Mouse (Mus musculus) adipocyte (in vitro differentiated cells): ENCODE measurements around the gene Ebi3.

Experiments used
- DNase-seq: peaks from one replicate; pipeline ENCODE4 v3.0.0-alpha.2; 2016; ENCODE audit warnings: low spot score

Gene Ebi3

DNA sequence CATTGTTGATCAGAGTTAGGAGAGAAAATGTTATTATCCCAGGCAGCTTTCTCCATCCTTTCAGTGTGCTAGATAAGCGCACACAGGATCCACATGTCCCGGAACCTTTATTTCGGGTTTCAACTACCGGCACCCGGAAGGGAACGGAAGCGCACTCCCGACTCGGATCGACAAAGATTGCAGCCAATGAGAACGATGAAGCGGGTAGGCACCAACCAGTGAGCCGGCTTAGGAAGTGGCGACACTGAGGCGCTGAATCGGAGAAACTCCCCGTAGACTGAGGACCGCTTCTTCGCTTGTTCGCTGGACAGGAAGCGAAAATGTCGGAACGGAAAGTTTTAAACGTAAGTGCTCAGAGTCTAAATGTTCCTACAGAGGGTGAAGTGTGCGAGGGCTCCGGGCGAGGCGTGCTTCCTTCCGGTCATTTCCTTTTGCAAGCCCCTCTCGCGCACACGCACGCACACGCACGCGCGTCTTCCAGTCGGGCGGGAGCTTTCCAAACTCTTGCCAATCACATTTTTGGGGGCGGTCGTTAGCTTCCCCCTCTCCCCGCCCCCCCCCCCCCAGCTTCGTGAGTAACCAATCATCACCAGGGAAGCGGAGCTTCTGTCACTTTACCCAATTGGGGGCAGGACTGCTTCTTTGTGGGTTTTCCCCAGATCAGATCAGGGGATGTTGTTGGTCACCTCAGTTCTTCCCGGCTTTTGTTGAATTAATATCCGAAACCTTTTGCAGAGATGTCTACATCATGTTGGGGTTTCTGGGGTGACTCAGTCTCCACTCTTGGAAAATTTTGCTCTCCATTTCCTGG is 6.7 kb downstream of the Ebi3 start, which contains the start of gene Yju2:
Gene Yju2, plus strand, starts transcription at position 182 of the 811 bp plus-strand sequence.
- DNase-seq: peak; percentile 98

DNA sequence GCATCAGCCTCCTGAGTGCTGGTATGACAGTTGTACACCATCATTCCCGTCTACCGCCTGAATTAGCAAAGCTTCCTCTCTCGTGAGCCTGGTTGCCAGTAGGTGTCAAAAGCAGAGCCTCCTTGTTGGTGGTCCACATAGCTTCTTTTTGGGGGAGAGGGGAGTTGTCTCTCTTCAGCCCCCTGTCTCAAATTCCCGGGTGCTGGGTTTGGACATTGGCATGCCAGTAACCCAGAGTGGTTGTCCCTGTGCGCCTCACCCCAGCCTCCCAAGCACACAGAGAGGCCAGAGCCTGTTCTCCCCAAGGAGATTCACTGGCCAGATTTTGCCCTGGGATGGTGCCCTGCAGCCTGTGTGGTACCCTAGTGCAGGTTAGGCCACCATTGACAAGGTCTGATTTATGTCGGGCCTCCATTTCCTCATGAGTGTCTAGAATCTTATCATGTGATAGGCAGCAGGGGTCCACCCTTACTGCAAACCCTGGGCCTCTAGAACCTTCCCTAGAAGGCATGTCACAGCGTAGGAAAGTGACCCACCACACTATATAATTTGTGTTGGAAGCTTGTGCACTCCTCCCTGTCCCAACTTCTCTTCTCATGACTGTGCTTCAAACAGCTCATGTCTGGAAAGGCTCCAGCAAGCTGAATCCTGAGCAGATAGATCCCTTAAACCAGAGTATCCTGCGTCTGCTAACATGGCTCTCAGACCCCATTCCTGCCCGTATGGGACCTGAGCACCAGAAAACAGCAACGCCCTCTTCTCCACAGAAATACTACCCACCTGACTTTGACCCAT is 7.7 kb downstream of the Ebi3 start:
- DNase-seq: no peak

DNA sequence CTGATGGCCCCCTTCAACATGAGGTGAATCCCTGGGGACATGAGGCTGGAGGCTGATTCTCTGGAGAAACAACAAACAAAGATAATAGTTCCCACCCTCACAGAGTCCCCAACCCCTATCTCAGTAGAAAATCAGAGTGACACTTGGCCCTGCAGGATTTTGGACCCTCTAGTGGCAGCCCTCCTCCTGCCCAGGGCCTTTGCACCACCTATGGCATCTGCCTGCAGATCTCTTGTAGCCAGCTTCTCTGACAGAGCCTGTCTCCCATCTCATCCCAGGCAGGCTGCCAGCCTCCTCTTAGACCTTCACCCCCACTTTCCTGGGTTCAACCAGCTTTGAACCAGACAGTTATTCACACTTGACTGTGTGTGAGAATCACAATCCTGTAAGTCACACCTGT is 8.4 kb downstream of the Ebi3 start:
- DNase-seq: no peak

DNA sequence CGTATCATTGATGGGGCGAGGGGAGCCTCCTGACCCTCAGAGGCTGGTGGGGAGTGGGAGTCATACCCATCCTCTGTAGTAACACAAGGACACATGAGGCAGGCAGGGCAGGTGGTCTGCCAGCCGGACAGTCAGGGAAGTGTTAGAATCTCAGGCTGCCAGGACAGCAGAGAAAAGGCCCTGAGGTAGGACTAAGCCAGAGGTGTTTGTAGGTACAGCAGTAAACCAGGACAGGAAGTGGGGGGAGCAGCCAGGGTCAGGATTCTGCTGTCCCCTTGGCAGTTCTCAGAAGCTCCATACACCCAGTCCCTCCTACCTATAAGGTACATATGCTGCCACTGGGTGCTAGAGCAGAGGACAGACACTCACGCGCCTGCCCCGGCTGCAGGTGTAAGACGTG is 9.2 kb downstream of the Ebi3 start:
- DNase-seq: no peak

- peak; percentile 52 for DNase-seq
Measured at GRCm38 (mm10) chr17:55963171-55963570, 10.7 kb downstream of the Ebi3 start.

DNA sequence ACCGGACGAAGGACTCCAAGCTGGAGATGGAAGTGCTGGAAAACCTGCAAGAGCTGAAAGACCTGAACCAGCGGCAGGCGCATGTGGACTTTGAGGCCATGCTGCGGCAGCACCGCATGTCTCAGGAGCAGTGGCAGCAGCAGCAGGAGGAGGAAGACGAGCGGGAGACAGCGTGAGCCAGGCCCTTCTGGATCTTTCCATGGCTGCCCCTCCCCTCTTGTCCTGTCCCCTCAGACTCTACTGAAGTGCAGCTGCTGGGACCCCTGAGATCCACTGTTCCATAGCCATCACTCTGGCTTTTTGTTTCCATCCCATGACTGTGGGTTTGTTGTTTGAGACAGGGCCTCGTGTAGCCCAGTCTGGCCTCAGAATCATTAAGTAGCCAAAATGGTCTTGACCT is 12.1 kb downstream of the Ebi3 start:
- no peak for DNase-seq

GRCm38 (mm10) chr17:55964996-55965395 is 12.6 kb downstream of the Ebi3 start:
- no peak for DNase-seq

GRCm38 (mm10) chr17:55967186-55967585 is 14.7 kb downstream of the Ebi3 start:
- DNase-seq: no peak

GRCm38 (mm10) chr17:55968210-55968609 is 15.8 kb downstream of the Ebi3 start:
- no peak for DNase-seq

DNA sequence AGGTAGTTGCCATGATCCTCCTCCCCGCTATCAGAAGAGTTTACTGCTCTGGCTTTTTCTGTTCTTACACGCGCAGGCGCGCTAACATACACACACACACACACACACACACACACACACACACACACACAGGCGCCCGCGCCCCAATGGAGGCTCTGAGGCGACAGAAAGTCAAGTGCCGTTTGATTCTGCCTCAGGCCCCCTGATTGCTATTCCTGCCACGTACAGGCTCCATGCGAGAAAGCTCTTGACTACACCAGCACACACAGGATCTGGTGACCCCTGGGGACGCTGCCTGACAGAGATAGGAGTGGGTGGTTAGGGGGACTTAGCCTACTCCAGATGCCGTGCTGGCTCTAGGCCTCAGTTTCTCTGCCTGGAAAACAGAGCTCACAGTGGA is 17.1 kb downstream of the Ebi3 start:
- DNase-seq: no peak

- DNase-seq: no peak
Measured at GRCm38 (mm10) chr17:55969966-55970891, 17.8 kb downstream of the Ebi3 start, which contains the start of gene Shd. Gene Shd (plus strand): TSS chr17:55970467.

DNA sequence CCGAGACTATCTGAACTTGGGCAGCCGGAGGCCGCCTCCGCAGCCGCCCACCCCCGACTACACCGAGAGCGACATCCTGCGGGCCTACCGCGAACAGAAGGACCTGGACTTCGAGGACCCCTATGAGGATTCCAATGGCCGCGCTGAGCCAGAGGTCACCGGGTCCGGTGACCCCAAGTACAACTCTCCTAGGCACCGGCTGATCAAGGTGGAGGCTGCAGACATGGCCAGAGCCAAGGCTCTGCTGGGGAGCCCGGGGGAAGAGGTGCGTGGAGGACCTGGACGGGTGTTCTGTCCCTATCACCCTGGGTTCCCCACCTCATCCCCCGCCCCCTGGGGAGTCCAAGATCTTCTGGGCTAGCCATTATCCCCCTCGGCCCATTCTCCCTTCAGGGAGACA is 19.0 kb downstream of the Ebi3 start:
- no peak for DNase-seq

DNA sequence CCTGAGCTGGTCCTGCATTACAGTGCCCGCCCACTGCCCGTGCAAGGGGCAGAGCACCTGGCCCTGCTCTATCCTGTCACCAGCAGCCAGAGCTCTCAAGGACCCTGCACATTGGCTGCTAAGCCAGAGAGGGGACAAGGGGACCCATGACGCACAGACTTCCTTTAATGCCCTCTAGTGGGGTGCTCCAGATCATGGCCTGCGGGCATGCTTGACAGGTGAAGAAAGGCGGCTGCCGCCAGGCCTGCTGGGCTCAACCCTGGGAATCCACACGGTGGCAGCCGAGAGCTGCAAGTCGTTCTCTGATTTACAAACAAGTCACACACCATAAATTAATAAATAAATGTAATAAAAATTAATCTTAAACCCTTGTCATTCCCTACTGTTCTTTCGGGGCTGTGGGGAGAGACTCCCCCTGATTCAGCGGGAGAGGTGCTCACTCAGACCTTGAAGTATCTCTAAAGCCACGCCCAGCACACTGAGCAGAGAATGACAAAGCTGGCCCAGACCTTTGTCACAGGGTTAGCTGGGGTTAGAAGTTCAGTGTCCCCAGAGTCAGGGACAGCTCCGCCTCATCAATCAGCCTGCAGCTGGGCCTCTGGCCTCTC is 23.9 kb downstream of the Ebi3 start:
- peak; percentile 76 for DNase-seq

- no peak for DNase-seq
Measured at GRCm38 (mm10) chr17:55977301-55977700, 24.9 kb downstream of the Ebi3 start.

DNA sequence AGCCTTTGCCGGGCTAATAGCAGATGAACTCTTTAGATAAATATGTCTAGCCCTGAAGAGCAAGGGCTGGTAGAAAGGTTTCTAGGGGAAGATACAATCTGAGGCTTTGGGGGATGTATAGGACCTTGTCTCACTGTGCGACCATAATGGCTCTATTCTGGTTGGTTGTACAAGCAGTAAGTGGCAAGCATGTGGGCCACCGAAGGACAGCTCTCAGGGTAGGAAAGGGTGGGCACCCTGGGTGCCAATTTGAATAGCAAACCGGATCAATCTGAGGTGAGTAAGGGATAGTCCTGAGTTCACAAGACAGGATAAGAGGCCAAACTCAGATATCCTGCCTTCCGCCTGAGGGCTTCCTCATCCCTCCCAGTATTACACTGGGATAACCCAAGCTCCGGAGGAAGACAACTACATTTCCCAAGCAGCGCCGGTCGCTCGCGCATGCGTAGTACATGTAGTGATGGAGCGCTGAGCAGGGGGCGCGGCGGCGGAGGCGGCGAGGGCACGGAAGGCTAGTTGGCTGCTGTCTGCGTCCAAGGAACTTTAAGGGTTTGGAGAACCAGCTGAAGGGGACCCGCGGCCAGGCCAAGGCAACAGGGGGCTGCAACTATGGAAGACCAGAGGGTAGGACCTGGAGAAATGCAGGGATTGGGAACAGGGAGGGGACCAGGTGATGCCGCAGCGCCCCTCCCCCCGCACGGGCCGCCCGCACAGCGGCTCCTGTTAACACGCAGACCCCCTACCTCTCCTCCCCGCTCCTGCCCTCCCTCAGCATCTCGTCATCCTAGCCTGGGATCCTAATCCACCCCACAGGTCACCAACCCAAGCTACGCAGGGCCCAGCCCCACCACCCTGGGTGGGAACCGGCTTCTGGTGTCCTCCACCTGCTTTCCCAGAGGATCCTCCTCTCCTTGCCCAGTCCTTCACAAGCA is 33.9 kb downstream of the Ebi3 start, which contains the start of gene Fsd1:
Gene Fsd1, plus strand, starts transcription at position 480 of the 932 bp plus-strand sequence.
- DNase-seq: no peak

DNA sequence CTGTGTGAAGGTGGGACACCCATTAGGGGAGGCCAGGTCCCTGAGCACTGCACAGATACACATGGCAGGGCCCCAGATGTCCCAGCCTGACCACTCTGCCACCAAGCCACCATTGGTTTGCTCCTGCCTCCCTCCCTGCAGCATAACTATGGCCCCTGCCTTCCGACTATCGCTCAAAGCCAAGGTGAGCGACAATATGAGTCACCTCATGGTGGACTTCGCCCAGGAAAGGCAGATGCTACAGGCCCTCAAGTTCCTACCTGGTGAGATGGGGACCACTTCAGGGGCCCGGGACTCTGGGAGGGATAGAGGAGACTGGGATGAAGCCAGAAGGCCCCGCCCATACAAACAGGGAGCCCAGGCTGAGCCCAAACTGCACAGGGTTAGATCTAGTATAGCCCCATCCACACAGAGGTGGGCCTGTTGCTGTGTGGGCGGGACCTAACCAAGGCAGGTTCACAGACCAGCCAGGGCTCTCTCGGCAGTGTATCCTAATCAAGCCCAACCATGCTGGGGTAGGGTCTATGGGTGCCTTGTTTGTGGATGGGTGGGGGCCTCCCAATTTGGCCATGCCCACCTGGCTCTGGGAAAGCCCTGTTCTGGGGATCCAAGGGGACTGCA is 37.9 kb downstream of the Ebi3 start:
- no peak for DNase-seq

DNA sequence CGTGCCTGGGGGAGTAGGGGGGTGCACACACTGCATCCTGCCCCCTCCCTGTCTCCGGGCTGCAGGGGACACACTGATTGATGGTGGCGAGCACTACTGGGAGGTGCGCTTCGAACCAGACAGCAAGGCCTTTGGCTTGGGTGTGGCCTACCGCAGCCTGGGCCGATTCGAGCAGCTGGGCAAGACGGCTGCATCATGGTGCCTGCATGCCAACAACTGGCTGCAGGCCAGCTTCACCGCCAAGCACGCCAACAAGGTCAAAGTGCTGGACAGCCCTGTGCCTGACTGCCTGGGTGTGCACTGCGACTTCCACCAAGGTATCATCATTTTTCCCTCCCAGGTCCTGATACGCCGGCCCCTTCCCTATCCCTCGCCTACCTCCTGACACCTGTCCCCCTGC is 43.6 kb downstream of the Ebi3 start:
- DNase-seq: peak; percentile 43

DNA sequence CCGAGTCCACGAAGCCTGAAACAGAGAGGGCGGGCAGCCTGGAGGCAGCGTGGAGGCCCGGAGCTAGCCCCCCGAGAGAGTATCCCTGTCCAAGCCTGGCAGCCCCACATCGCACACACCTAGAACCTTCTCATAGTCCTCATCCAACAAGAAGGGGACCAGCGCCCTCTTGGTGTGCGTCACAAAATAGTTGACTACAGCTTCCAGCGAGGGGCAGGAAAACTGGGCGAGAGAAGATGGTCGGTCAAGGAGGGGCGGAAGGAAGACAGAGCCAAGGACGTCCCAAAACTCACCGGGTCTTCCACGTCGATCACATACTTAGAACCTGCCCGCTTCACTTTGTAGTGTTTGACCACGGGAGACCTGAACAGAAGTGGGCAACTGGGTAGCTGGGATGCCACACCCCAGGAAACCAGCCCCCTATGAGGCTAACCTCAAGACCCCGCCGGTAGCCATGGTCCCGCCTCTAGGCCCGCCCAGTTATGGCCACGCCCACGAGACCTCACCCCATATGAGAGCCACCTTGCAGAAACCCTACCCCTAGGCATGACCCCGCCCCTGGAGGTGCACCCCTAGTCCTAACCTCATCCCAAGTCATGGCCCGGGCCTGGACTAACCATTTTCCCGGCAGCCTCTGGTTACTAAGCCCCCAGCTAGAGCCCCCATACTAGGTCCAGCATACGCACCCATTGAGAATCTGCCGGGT is 47.5 kb downstream of the Ebi3 start:
- DNase-seq: no peak

GRCm38 (mm10) chr17:56003000-56003399 is 50.6 kb downstream of the Ebi3 start:
- DNase-seq: no peak
